Mouse (Mus musculus) midbrain, embryonic 11.5 days (tissue): ENCODE results near the gene 4930578C19Rik. TPM values are rescaled to one million over a fixed set of nuclear protein-coding genes. Genes with fewer than 3 reads are reported as not detected.

Experiments used
- ATAC-seq: fragments of 200-750 bp; cut with Nextera tagmentation; 2 replicates; pipeline ENCODE4 v1.8.0; 2017; ENCODE audit warnings: moderate TSS enrichment, moderate library complexity; ENCODE audit not compliant: low FRiP score
- DNase-seq: peaks from one replicate; pipeline ENCODE4 v3.0.0; 2015; ENCODE audit warnings: low spot score; ENCODE audit errors: missing footprints
- H3K27ac ChIP-seq: fragments of 300-500 bp; sonication (generic); 2 replicates; pipeline ENCODE4 v1.5.1; 2014; ENCODE audit warnings: low read depth, low read length
- H3K27me3 ChIP-seq: fragments of 300-500 bp; sonication (generic); 2 replicates; pipeline ENCODE4 v1.6.1; 2014; ENCODE audit warnings: mild to moderate bottlenecking, low read length, moderate library complexity, mixed read lengths; ENCODE audit not compliant: control insufficient read depth, insufficient read depth
- H3K36me3 ChIP-seq: fragments of 300-500 bp; sonication (generic); 2 replicates; pipeline ENCODE4 v1.6.1; 2014; ENCODE audit warnings: mild to moderate bottlenecking, low read length, moderate library complexity, mixed read lengths; ENCODE audit not compliant: control insufficient read depth, insufficient read depth
- H3K4me1 ChIP-seq: fragments of 300-500 bp; sonication (generic); 2 replicates; pipeline ENCODE4 v1.6.1; 2014; ENCODE audit warnings: low read length; ENCODE audit not compliant: control insufficient read depth, insufficient read depth
- H3K4me2 ChIP-seq: fragments of 300-500 bp; sonication (generic); 2 replicates; pipeline ENCODE4 v1.6.1; 2014; ENCODE audit warnings: mild to moderate bottlenecking, moderate library complexity
- H3K4me3 ChIP-seq: fragments of 300-500 bp; sonication (generic); 2 replicates; pipeline ENCODE4 v1.5.1; 2014; ENCODE audit warnings: low read depth, low read length
- H3K9ac ChIP-seq: fragments of 300-500 bp; sonication (generic); 2 replicates; pipeline ENCODE4 v1.6.1; 2014; ENCODE audit warnings: low read length
- H3K9me3 ChIP-seq: fragments of 300-500 bp; sonication (generic); 2 replicates; pipeline ENCODE4 v1.6.1; 2016; ENCODE audit warnings: low read length; ENCODE audit not compliant: control insufficient read depth
- WGBS: fragments of 180-500 bp; shearing (Covaris S2); extraction: QIAGEN DNeasy Blood & Tissue Kit; methylation state at CpG from one replicate; pipeline ENCODE4 v1.1.7; 2014; 5-methylcytosine and 5-hydroxymethylcytosine counted together
- polyA plus RNA-seq: library from polyadenylated mRNA; unstranded; fragments of >200 nt; fragmentation: Nextera tagmentation; extraction: Ambion mirVana; gene quantifications from 2 replicates; pipeline ENCODE4 v1.2.1, GENCODE M21; 2014

Gene 4930578C19Rik
- polyA plus RNA-seq, result 0.12 TPM in 2 replicates

DNA sequence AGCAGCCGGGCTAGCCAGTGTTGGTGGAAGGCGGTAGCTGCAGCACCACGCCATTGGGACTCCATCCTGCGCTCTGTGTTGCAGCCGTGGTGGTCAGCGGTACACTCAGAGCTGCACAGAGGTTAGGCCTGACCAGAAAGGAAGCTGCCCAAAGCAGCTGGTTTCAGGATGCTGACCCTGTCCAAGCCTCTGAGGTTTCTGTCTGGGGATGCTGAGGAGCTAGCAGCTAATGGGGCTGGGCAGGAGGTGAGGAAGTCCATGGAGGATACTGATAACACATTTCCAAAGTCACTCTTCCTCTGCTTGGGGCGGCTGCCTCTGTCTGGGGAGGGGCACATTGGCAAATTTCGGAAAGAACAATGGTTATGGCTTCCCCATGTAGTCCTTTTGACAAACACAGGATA is at the start of gene 4930578C19Rik:
TSS of gene 4930578C19Rik (minus strand) at position 200 of the 404 bp plus-strand sequence.
- Histone ChIP-seq H3K4me1 (no peaks in the 10 kb centered on the region), H3K27ac (no peak within 1 kb of the TSS), H3K4me2 (no peak within 1 kb of the TSS), H3K27me3 (no peaks in the 10 kb centered on the region), H3K4me3 (no peak within 1 kb of the TSS), H3K9ac (no peak within 1 kb of the TSS), H3K9me3 (no peaks in the 10 kb centered on the region), H3K36me3 (no peaks in the 10 kb centered on the region)
- DNase-seq (no peak), ATAC-seq (no peak)
- WGBS, result 78% methylated on average over 8 of the region's 8 CpGs

DNA sequence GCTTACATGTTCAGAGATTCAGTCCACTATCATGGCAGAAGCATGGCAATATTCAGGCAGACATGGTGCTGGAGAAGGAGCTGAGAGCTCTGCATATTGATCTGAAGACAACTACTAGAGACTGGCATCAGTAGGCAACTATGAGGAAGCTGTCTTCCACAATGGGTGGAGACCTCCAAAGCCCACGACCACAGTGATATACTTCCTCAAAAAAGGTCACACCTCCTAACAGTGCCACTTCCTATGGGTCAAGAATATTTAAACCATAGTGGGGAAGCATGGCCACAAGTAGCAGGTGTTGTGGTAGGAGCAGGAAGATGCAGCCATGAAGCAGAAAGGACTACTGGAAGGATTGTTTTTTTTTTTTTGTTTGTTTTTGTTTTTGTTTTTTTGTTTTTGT is 6.5 kb upstream of the 4930578C19Rik start:
- no peak overlapping the region for H3K4me2 ChIP-seq
- no peaks in the 10 kb centered on the region for H3K27me3 ChIP-seq
- H3K4me3 ChIP-seq, result no peak overlapping the region
- WGBS, result 55% methylated on average over 1 of the region's 1 CpGs
- no peak overlapping the region for H3K27ac ChIP-seq
- ATAC-seq, result no peak
- no peaks in the 10 kb centered on the region for H3K36me3 ChIP-seq
- no peaks in the 10 kb centered on the region for H3K4me1 ChIP-seq
- no peaks in the 10 kb centered on the region for H3K9me3 ChIP-seq
- H3K9ac ChIP-seq, result no peak overlapping the region
- no peak for DNase-seq

DNA sequence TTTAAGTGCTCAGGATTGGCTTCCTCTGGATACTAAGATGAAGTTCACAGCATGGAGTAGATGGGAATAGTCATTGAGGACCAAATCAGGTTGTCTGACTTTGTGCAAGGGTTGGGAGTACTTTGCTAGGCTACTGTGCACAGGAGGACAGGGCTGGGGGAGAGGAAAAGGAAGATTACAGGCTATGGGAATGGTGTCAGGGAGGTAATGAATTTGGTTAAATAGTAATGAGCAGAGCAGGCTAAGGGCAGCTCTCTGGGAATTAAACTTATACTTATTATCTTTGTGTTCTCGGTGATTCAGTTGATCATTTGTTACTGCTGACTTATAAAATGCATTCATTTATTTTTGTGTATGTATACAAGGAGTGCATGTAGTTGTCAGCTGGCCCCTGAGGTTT is 1.7 kb upstream of the 4930578C19Rik start:
- Histone ChIP-seq H3K9me3 (no peaks in the 10 kb centered on the region), H3K27ac (no peak overlapping the region), H3K4me1 (no peaks in the 10 kb centered on the region), H3K9ac (no peak overlapping the region), H3K4me3 (no peak overlapping the region), H3K4me2 (no peak overlapping the region), H3K36me3 (no peaks in the 10 kb centered on the region), H3K27me3 (no peaks in the 10 kb centered on the region)
- WGBS, result 94% methylated on average over 1 of the region's 1 CpGs
- ATAC-seq (no peak), DNase-seq (no peak)

DNA sequence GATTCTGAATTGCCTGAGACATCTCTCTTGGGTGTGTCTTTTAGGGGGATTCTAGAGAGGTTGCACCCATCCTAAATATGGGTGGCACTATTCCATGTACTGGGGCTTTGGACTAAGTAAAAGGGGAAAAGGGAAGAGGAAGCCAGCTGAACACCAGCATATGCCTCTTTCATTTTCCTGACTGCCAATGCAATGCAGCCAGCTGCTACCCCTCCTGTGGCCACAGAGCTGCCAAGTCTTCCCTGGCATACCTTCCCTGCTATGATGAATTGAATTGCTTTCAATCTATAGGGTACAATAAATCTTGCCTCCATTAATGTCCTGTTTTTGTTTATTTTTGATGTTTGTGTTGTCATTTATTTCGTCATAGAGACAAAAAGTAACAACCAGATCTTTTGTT is 9.6 kb downstream of the 4930578C19Rik start:
- no peaks in the 10 kb centered on the region for H3K9me3 ChIP-seq
- H3K4me1 ChIP-seq, result no peaks in the 10 kb centered on the region
- H3K27me3 ChIP-seq, result no peaks in the 10 kb centered on the region
- no peak for DNase-seq
- H3K4me2 ChIP-seq, result no peak overlapping the region
- H3K4me3 ChIP-seq, result no peak overlapping the region
- no peak for ATAC-seq
- H3K27ac ChIP-seq, result no peak overlapping the region
- no peaks in the 10 kb centered on the region for H3K36me3 ChIP-seq
- no peak overlapping the region for H3K9ac ChIP-seq
- 59% methylated on average over 1 of the region's 1 CpGs for WGBS

DNA sequence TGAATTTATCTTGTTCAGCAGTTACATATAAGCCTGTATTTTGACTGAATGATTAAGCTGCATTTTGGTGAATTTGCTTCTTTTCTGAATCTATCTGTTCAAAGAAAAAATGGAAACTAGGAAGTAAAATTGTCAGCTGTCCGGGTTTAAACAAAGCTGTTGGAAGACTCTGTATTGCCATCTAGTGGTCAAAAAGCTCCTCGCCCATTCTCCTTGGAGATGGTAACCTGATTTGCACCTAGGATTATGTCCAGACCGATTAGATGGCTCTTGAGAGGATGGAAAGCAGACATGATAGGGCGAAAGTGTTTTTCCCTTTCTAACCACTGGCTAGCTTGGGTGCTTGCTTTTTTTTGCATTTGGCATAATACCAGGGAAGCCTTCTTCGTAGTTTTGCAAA is 19.1 kb downstream of the 4930578C19Rik start:
- Histone ChIP-seq H3K9me3 (no peaks in the 10 kb centered on the region), H3K9ac (no peak overlapping the region), H3K4me2 (no peak overlapping the region), H3K36me3 (no peaks in the 10 kb centered on the region), H3K27ac (no peak overlapping the region), H3K4me3 (no peak overlapping the region), H3K4me1 (no peaks in the 10 kb centered on the region), H3K27me3 (no peaks in the 10 kb centered on the region)
- peak; percentile 90 for DNase-seq
- WGBS, result 40% methylated on average over 5 of the region's 5 CpGs
- ATAC-seq, result peak; percentile 68; the same call in 1 of the 2 replicates

DNA sequence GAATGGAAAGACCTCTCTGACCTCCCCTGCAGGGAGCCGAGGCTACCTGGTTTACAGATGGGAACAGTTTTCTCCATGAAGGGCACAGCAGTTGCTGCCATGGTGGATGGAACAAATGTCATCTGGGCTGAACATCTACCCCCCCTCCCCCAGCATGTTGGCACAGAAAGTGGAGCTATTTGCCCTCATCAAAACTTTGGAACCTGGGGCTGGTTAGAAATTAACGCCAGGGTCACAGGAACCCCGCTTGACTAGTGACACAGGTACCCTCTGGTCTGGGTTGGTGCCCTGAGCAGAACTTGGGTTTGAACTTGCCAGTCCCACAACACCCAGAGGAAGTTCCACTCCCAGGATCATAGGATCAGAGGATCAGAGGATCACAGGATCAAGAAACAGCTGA is 35.7 kb downstream of the 4930578C19Rik start:
- no peaks in the 10 kb centered on the region for H3K36me3 ChIP-seq

DNA sequence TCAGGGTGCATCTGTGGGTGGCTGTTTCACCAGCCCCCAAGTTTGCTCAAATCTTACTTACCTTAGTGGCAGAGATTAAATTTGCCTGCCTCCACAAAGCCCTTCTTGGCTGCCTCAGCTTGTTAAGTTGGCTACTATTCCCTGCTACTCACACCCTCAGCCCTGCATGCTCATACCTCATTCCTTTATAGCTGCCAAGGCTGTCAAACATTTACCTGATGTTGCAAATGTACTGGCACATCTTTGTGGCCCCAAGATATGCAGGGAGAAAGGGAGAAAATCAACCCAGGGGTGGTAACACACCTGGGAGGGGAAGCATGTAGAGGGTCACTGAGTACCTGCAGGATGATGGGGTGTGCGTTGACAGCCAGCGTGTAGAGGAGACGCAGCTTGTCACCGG is 38.0 kb downstream of the 4930578C19Rik start:
- WGBS, result 96% methylated on average over 4 of the region's 4 CpGs

More for the DNA sequence above, 35.7 kb downstream of the 4930578C19Rik start:
- DNase-seq, result no peak
- H3K27me3 ChIP-seq, result no peaks in the 10 kb centered on the region
- no peaks in the 10 kb centered on the region for H3K9me3 ChIP-seq
- H3K9ac ChIP-seq, result no peak overlapping the region
- H3K4me1 ChIP-seq, result no peaks in the 10 kb centered on the region
- no peak overlapping the region for H3K27ac ChIP-seq
- ATAC-seq, result no peak
- H3K4me3 ChIP-seq, result no peak overlapping the region
- H3K4me2 ChIP-seq, result no peak overlapping the region
- 90% methylated on average over 3 of the region's 3 CpGs for WGBS

DNA sequence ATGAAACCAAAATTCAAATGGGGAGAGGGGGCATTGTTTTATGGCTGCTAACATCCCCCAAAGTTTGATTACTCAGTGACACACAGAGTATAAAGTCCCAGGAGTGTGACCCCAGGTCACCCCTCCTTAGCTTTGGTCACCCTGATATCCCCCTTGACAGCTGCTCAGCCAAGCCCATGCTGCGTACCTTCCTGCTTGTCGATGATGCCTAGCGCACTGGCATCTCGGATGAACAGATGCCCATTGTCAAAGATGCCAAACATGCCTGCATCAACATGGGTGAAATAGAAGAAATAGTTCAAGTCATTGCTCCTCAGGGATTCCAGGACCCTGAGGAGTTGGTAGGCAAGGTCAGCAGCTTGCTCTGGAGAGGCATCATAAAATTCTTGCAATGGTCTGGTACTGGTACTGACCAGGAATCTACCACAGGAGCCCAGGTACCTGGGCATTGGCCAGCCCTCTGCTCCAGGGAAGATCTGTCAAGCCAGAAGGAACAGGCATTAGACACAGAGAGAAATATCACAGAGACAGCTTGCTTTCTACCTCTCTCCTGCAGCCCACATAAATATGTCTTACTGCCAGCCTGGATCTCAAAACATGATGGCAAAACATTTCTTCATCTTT is 40.9 kb downstream of the 4930578C19Rik start:
- H3K27me3 ChIP-seq, result no peaks in the 10 kb centered on the region
- H3K9ac ChIP-seq, result no peak overlapping the region
- no peak overlapping the region for H3K4me2 ChIP-seq
- WGBS, result 87% methylated on average over 4 of the region's 4 CpGs
- H3K4me3 ChIP-seq, result no peak overlapping the region
- ATAC-seq, result no peak
- no peak for DNase-seq
- H3K4me1 ChIP-seq, result no peaks in the 10 kb centered on the region
- H3K36me3 ChIP-seq, result no peaks in the 10 kb centered on the region
- H3K27ac ChIP-seq, result no peak overlapping the region
- H3K9me3 ChIP-seq, result no peaks in the 10 kb centered on the region

More for the DNA sequence above, 38.0 kb downstream of the 4930578C19Rik start:
- no peak overlapping the region for H3K4me3 ChIP-seq
- no peaks in the 10 kb centered on the region for H3K36me3 ChIP-seq
- no peak overlapping the region for H3K27ac ChIP-seq
- H3K4me1 ChIP-seq, result no peaks in the 10 kb centered on the region
- DNase-seq (no peak), ATAC-seq (no peak)
- H3K9me3 ChIP-seq, result no peaks in the 10 kb centered on the region
- H3K27me3 ChIP-seq, result no peaks in the 10 kb centered on the region
- H3K4me2 ChIP-seq, result no peak overlapping the region
- H3K9ac ChIP-seq, result no peak overlapping the region

DNA sequence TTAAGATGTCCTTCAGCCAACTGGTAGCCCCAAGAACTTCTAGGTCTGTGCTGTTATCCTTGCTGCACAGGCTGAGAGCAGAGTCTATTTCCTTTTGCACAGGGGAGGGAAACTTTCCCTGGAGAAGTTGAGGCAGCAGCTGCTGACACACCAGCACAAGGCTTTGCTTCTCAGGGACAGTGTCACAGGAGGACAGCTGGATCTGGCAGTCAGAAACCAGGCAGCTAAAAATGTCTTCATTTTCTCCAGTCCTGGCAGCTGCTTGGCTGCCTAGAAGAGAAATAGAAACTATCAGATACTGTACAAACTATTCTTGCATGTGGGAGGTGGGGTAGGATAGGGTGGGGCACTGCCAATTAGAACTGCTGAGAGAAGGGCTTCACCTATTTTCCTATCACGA is 42.2 kb downstream of the 4930578C19Rik start:
- H3K9me3 ChIP-seq, result no peaks in the 10 kb centered on the region
- WGBS, result 50% methylated on average over 1 of the region's 1 CpGs

More for the DNA sequence above, 42.2 kb downstream of the 4930578C19Rik start:
- H3K27ac ChIP-seq, result no peak overlapping the region
- no peaks in the 10 kb centered on the region for H3K36me3 ChIP-seq
- no peak overlapping the region for H3K4me3 ChIP-seq
- H3K9ac ChIP-seq, result no peak overlapping the region
- H3K4me1 ChIP-seq, result no peaks in the 10 kb centered on the region
- H3K4me2 ChIP-seq, result no peak overlapping the region
- DNase-seq (no peak), ATAC-seq (no peak)
- H3K27me3 ChIP-seq, result no peaks in the 10 kb centered on the region
